Mouse (Mus musculus) heart, embryonic 11.5 days (tissue): ENCODE data around the gene Stat5b. TPM values are rescaled to one million over a fixed set of nuclear protein-coding genes. Genes with fewer than 3 reads are reported as not detected.

ENCODE experiments used
- ATAC-seq: fragments of 200-750 bp; cut with Nextera tagmentation; replicated peaks from 2 replicates; pipeline ENCODE4 v1.8.0; 2017; ENCODE audit warnings: moderate library complexity; ENCODE audit not compliant: insufficient number of reproducible peaks, low FRiP score, low TSS enrichment
- H3K27ac ChIP-seq: fragments of 300-500 bp; sonication (generic); 2 replicates; pipeline ENCODE4 v1.5.1; 2014; ENCODE audit warnings: mild to moderate bottlenecking, low read depth, low read length
- H3K27me3 ChIP-seq: fragments of 300-500 bp; sonication (generic); 2 replicates; pipeline ENCODE4 v1.6.1; 2014; ENCODE audit warnings: mild to moderate bottlenecking, low read length, mixed read lengths; ENCODE audit not compliant: control insufficient read depth, insufficient read depth
- H3K36me3 ChIP-seq: fragments of 300-500 bp; sonication (generic); 2 replicates; pipeline ENCODE4 v1.6.1; 2014; ENCODE audit warnings: mild to moderate bottlenecking, low read length, moderate library complexity, mixed read lengths; ENCODE audit not compliant: control insufficient read depth, insufficient read depth
- H3K4me1 ChIP-seq: fragments of 300-500 bp; sonication (generic); 2 replicates; pipeline ENCODE4 v1.6.1; 2014; ENCODE audit warnings: low read length; ENCODE audit not compliant: control insufficient read depth, insufficient read depth
- H3K4me2 ChIP-seq: fragments of 300-500 bp; sonication (generic); 2 replicates; pipeline ENCODE4 v1.6.1; 2014; ENCODE audit warnings: mild to moderate bottlenecking, moderate library complexity
- H3K4me3 ChIP-seq: fragments of 300-500 bp; sonication (generic); 2 replicates; pipeline ENCODE4 v1.5.1; 2014; ENCODE audit warnings: low read depth, low read length
- H3K9ac ChIP-seq: fragments of 300-500 bp; sonication (generic); 2 replicates; pipeline ENCODE4 v1.6.1; 2014; ENCODE audit warnings: mild to moderate bottlenecking, low read depth, low read length, moderate library complexity
- H3K9me3 ChIP-seq: fragments of 300-500 bp; sonication (generic); replicated peaks from 2 replicates; pipeline ENCODE4 v1.6.1; 2016; ENCODE audit warnings: low read length; ENCODE audit not compliant: control insufficient read depth
- WGBS: fragments of 180-500 bp; shearing (Covaris S2); extraction: QIAGEN DNeasy Blood & Tissue Kit; methylation state at CpG from one replicate; pipeline ENCODE4 v1.1.7; 2014; ENCODE audit not compliant: insufficient replicate concordance; 5-methylcytosine and 5-hydroxymethylcytosine counted together
- polyA plus RNA-seq: library from polyadenylated mRNA; unstranded; fragments of >200 nt; fragmentation: Nextera tagmentation; extraction: Ambion mirVana; gene quantifications from 2 replicates; pipeline ENCODE4 v1.2.1, GENCODE M21; 2014

The Stat5b gene
- polyA plus RNA-seq, 1 experiment from 2014 or later, result 26.4 TPM

GRCm38 (mm10) chr11:100819626-100820025 lies 30.9 kb downstream of the Stat5b start:
- Histone ChIP-seq H3K4me1 (peaks cover 55% of the 10 kb centered on the region), H3K27me3 (no peaks in the 10 kb centered on the region), H3K4me3 (no peak overlapping the region), H3K36me3 (no peaks in the 10 kb centered on the region), H3K4me2 (no peak overlapping the region), H3K9me3 (no peaks in the 10 kb centered on the region), H3K27ac (no peak overlapping the region), H3K9ac (no peak overlapping the region)
- no peak for ATAC-seq
- WGBS, result 53% methylated on average over 16 of the region's 16 CpGs

GRCm38 (mm10) chr11:100819048-100819447 lies 31.5 kb downstream of the Stat5b start:
- Histone ChIP-seq H3K36me3 (no peaks in the 10 kb centered on the region), H3K4me1 (peaks cover 55% of the 10 kb centered on the region), H3K4me3 (no peak overlapping the region), H3K27ac (no peak overlapping the region), H3K9ac (no peak overlapping the region), H3K4me2 (no peak overlapping the region), H3K9me3 (no peaks in the 10 kb centered on the region), H3K27me3 (no peaks in the 10 kb centered on the region)
- 81% methylated on average over 8 of the region's 8 CpGs for WGBS
- no peak for ATAC-seq

- peaks cover 52% of the 10 kb centered on the region for H3K4me1 ChIP-seq
- WGBS, result 83% methylated on average over 15 of the region's 15 CpGs
- no peak overlapping the region for H3K4me3 ChIP-seq
- H3K27ac ChIP-seq, result no peak overlapping the region
- no peaks in the 10 kb centered on the region for H3K36me3 ChIP-seq
- H3K9ac ChIP-seq, result no peak overlapping the region
- H3K4me2 ChIP-seq, result no peak overlapping the region
- no peaks in the 10 kb centered on the region for H3K9me3 ChIP-seq
- no peak for ATAC-seq
- H3K27me3 ChIP-seq, result no peaks in the 10 kb centered on the region
Observed at GRCm38 (mm10) chr11:100818359-100819012, 32.0 kb downstream of the Stat5b start.

- Histone ChIP-seq H3K27ac (no peak overlapping the region), H3K36me3 (no peaks in the 10 kb centered on the region), H3K27me3 (no peaks in the 10 kb centered on the region), H3K9me3 (no peaks in the 10 kb centered on the region), H3K9ac (no peak overlapping the region), H3K4me3 (no peak overlapping the region), H3K4me2 (no peak overlapping the region), H3K4me1 (peaks cover 50% of the 10 kb centered on the region)
- ATAC-seq, result no peak
- 73% methylated on average over 9 of the region's 9 CpGs for WGBS
Observed at GRCm38 (mm10) chr11:100817311-100817710, 33.2 kb downstream of the Stat5b start.

- ATAC-seq, result no peak
- H3K4me1 ChIP-seq, result peaks cover 50% of the 10 kb centered on the region
- whole genome bisulfite sequencing, result 64% methylated on average over 4 of the region's 4 CpGs
Observed at GRCm38 (mm10) chr11:100816801-100817200, 33.7 kb downstream of the Stat5b start.

GRCm38 (mm10) chr11:100816342-100816741 lies 34.2 kb downstream of the Stat5b start:
- Histone ChIP-seq H3K4me1 (peaks cover 46% of the 10 kb centered on the region), H3K27ac (no peak overlapping the region), H3K9me3 (no peaks in the 10 kb centered on the region), H3K4me2 (no peak overlapping the region), H3K27me3 (no peaks in the 10 kb centered on the region), H3K36me3 (no peaks in the 10 kb centered on the region), H3K9ac (no peak overlapping the region), H3K4me3 (no peak overlapping the region)
- WGBS, result 70% methylated on average over 3 of the region's 3 CpGs
- ATAC-seq, result no peak

More at GRCm38 (mm10) chr11:100816801-100817200, 33.7 kb downstream of the Stat5b start:
- Histone ChIP-seq H3K27ac (no peak overlapping the region), H3K36me3 (no peaks in the 10 kb centered on the region), H3K9me3 (no peaks in the 10 kb centered on the region), H3K27me3 (no peaks in the 10 kb centered on the region), H3K9ac (no peak overlapping the region), H3K4me3 (no peak overlapping the region), H3K4me2 (no peak overlapping the region)

GRCm38 (mm10) chr11:100814498-100814897 lies 36.0 kb downstream of the Stat5b start:
- WGBS, result 39% methylated on average over 13 of the region's 13 CpGs
- H3K9ac ChIP-seq, result peak overlapping the region; percentile 31; the same call in 1 of the 2 replicates

GRCm38 (mm10) chr11:100811132-100811531 lies 39.4 kb downstream of the Stat5b start:
- Histone ChIP-seq H3K27me3 (no peaks in the 10 kb centered on the region), H3K27ac (peak overlapping the region; percentile 22), H3K4me2 (no peak overlapping the region), H3K36me3 (no peaks in the 10 kb centered on the region; the same call in 1 of the 2 replicates), H3K9me3 (no peaks in the 10 kb centered on the region), H3K9ac (no peak overlapping the region), H3K4me3 (no peak overlapping the region), H3K4me1 (peaks cover 29% of the 10 kb centered on the region)
- no peak for ATAC-seq
- 84% methylated on average over 2 of the region's 2 CpGs for WGBS

More at GRCm38 (mm10) chr11:100814498-100814897, 36.0 kb downstream of the Stat5b start:
- ATAC-seq, result peak; percentile 49; the same call in 1 of the 2 replicates
- Histone ChIP-seq H3K4me2 (peak overlapping the region; percentile 56), H3K36me3 (no peaks in the 10 kb centered on the region), H3K27ac (peak overlapping the region; percentile 62), H3K4me3 (peak overlapping the region; percentile 22; the same call in 1 of the 2 replicates), H3K27me3 (no peaks in the 10 kb centered on the region), H3K4me1 (peaks cover 41% of the 10 kb centered on the region), H3K9me3 (no peaks in the 10 kb centered on the region)

- Histone ChIP-seq H3K9me3 (no peaks in the 10 kb centered on the region), H3K27ac (peak overlapping the region; percentile 22), H3K4me2 (peak overlapping the region; percentile 4; the same call in 1 of the 2 replicates), H3K9ac (no peak overlapping the region), H3K36me3 (no peaks in the 10 kb centered on the region; the same call in 1 of the 2 replicates), H3K27me3 (no peaks in the 10 kb centered on the region), H3K4me3 (no peak overlapping the region), H3K4me1 (peaks cover 24% of the 10 kb centered on the region)
- no peak for ATAC-seq
- 50% methylated on average over 9 of the region's 9 CpGs for WGBS
Observed at GRCm38 (mm10) chr11:100810516-100810915, 40.0 kb downstream of the Stat5b start.
